Mouse (Mus musculus) intestine, postnatal 0 days (tissue): ENCODE data around the gene Chrna1. TPM values are rescaled to one million over a fixed set of nuclear protein-coding genes. Genes with fewer than 3 reads are reported as not detected.

Experiments used
- ATAC-seq: fragments of 200-750 bp; cut with Nextera tagmentation; 2 replicates; pipeline ENCODE4 v1.8.0; 2017; ENCODE audit warnings: mild to moderate bottlenecking, moderate TSS enrichment, moderate library complexity
- H3K27ac ChIP-seq: fragments of 300-500 bp; sonication (generic); 2 replicates; pipeline ENCODE4 v1.5.1; 2014; ENCODE audit warnings: mild to moderate bottlenecking, low read depth, low read length, moderate library complexity
- H3K27me3 ChIP-seq: fragments of 300-500 bp; sonication (generic); replicated peaks from 2 replicates; pipeline ENCODE4 v1.6.1; 2014; ENCODE audit warnings: low read length, mixed read lengths; ENCODE audit not compliant: control insufficient read depth, insufficient read depth
- H3K36me3 ChIP-seq: fragments of 300-500 bp; sonication (generic); 2 replicates; pipeline ENCODE4 v1.6.1; 2014; ENCODE audit warnings: mild to moderate bottlenecking, moderate library complexity; ENCODE audit not compliant: control insufficient read depth, insufficient read depth
- H3K4me1 ChIP-seq: fragments of 300-500 bp; sonication (generic); replicated peaks from 2 replicates; pipeline ENCODE4 v1.6.1; 2014; ENCODE audit warnings: antibody characterized with exemption, low read length, mixed read lengths; ENCODE audit not compliant: control insufficient read depth, insufficient read depth
- H3K4me2 ChIP-seq: fragments of 300-500 bp; sonication (generic); replicated peaks from 2 replicates; pipeline ENCODE4 v1.6.1; 2014; ENCODE audit warnings: low read depth, mild to moderate bottlenecking, moderate library complexity
- H3K4me3 ChIP-seq: fragments of 300-500 bp; sonication (generic); 2 replicates; pipeline ENCODE4 v1.5.1; 2014; ENCODE audit warnings: low read depth, low read length
- H3K9ac ChIP-seq: fragments of 300-500 bp; sonication (generic); 2 replicates; pipeline ENCODE4 v1.6.1; 2014; ENCODE audit warnings: mild to moderate bottlenecking, low read depth, low read length
- H3K9me3 ChIP-seq: fragments of 300-500 bp; sonication (generic); 2 replicates; pipeline ENCODE4 v1.6.1; 2016; ENCODE audit warnings: mixed run types; ENCODE audit not compliant: control insufficient read depth
- CTCF ChIP-seq: sonication (generic); IDR thresholded peaks from 2 replicates; pipeline ENCODE4 v1.5.1; 2016; ENCODE audit warnings: low read depth, mild to moderate bottlenecking, control low read depth, antibody characterized with exemption, moderate library complexity
- WGBS: fragments of 180-500 bp; shearing (Covaris S2); extraction: QIAGEN DNeasy Blood & Tissue Kit; methylation state at CpG from one replicate; pipeline ENCODE4 v1.1.7; 2014; 5-methylcytosine and 5-hydroxymethylcytosine counted together
- polyA plus RNA-seq: library from polyadenylated mRNA; unstranded; fragments of >200 nt; fragmentation: Nextera tagmentation; extraction: Ambion mirVana; gene quantifications from 2 replicates; pipeline ENCODE4 v1.2.1, GENCODE M21; 2015

The Chrna1 gene
- polyA plus RNA-seq, 1 experiment from 2014 or later: 0.08 TPM

GRCm38 (mm10) chr2:73566162-73566561 lies 14.0 kb downstream of the Chrna1 start:
- H3K27ac ChIP-seq: no peak overlapping the region
- H3K4me1 ChIP-seq: no peaks in the 10 kb centered on the region
- no peaks in the 10 kb centered on the region for H3K36me3 ChIP-seq
- no peak overlapping the region for H3K9ac ChIP-seq
- TF ChIP-seq CTCF: peak; percentile 71
- no peak for ATAC-seq
- no peak overlapping the region for H3K4me3 ChIP-seq
- H3K9me3 ChIP-seq: no peaks in the 10 kb centered on the region
- no peaks in the 10 kb centered on the region for H3K27me3 ChIP-seq
- H3K4me2 ChIP-seq: no peak overlapping the region
- 27% methylated on average over 7 of the region's 7 CpGs for WGBS

GRCm38 (mm10) chr2:73563690-73564089 lies 16.4 kb downstream of the Chrna1 start:
- no peak overlapping the region for H3K4me3 ChIP-seq
- H3K27me3 ChIP-seq: no peaks in the 10 kb centered on the region
- ATAC-seq: no peak
- WGBS: 57% methylated on average over 7 of the region's 7 CpGs
- no peak for TF ChIP-seq CTCF
- no peaks in the 10 kb centered on the region for H3K9me3 ChIP-seq
- no peak overlapping the region for H3K27ac ChIP-seq
- no peaks in the 10 kb centered on the region for H3K4me1 ChIP-seq
- no peak overlapping the region for H3K9ac ChIP-seq
- H3K4me2 ChIP-seq: no peak overlapping the region
- H3K36me3 ChIP-seq: no peaks in the 10 kb centered on the region

GRCm38 (mm10) chr2:73562656-73563055 lies 17.5 kb downstream of the Chrna1 start:
- Histone ChIP-seq H3K27ac (no peak overlapping the region), H3K4me3 (no peak overlapping the region), H3K4me1 (no peaks in the 10 kb centered on the region), H3K36me3 (no peaks in the 10 kb centered on the region), H3K9ac (no peak overlapping the region), H3K4me2 (no peak overlapping the region), H3K9me3 (no peaks in the 10 kb centered on the region), H3K27me3 (no peaks in the 10 kb centered on the region)
- no peak for ATAC-seq
- WGBS: 90% methylated on average over 9 of the region's 9 CpGs
- no peak for TF ChIP-seq CTCF

- ATAC-seq: peak; percentile 66
- Histone ChIP-seq H3K27me3 (no peaks in the 10 kb centered on the region), H3K4me3 (peak overlapping the region; percentile 32), H3K9ac (no peak overlapping the region), H3K36me3 (no peaks in the 10 kb centered on the region), H3K4me2 (peak overlapping the region; percentile 71), H3K9me3 (no peaks in the 10 kb centered on the region), H3K27ac (no peak overlapping the region), H3K4me1 (no peaks in the 10 kb centered on the region)
- peak; percentile 83 for TF ChIP-seq CTCF
- WGBS: 9% methylated on average over 8 of the region's 8 CpGs
These were observed 18.5 kb downstream of the Chrna1 start for GRCm38 (mm10) chr2:73561665-73562063.

- Histone ChIP-seq H3K9ac (no peak overlapping the region), H3K4me1 (no peaks in the 10 kb centered on the region), H3K27ac (no peak overlapping the region), H3K27me3 (no peaks in the 10 kb centered on the region), H3K4me2 (peak overlapping the region; percentile 71), H3K9me3 (no peaks in the 10 kb centered on the region), H3K4me3 (peak overlapping the region; percentile 32), H3K36me3 (no peaks in the 10 kb centered on the region)
- WGBS: 4% methylated on average over 23 of the region's 23 CpGs
- peak; percentile 31; the same call in 1 of the 2 replicates for ATAC-seq
- TF ChIP-seq CTCF: no peak
These were observed 19.1 kb downstream of the Chrna1 start for GRCm38 (mm10) chr2:73560899-73561664.

- no peak; the same call in 1 of the 2 replicates for ATAC-seq
- Histone ChIP-seq H3K36me3 (no peaks in the 10 kb centered on the region), H3K27ac (no peak overlapping the region), H3K9ac (no peak overlapping the region), H3K4me2 (peak overlapping the region; percentile 71), H3K4me3 (peak overlapping the region; percentile 32; the same call in 1 of the 2 replicates), H3K9me3 (no peaks in the 10 kb centered on the region), H3K27me3 (no peaks in the 10 kb centered on the region), H3K4me1 (no peaks in the 10 kb centered on the region)
- 38% methylated on average over 7 of the region's 7 CpGs for WGBS
- no peak for TF ChIP-seq CTCF
These were observed 19.7 kb downstream of the Chrna1 start for GRCm38 (mm10) chr2:73560445-73560844.
